Mouse (Mus musculus) urinary bladder, postnatal 4 days (tissue): ENCODE data around the gene Rgs12.

Source experiments
- DNase-seq, 2 experiments: peaks; one replicate each; pipeline ENCODE4 v3.0.0; 2021 to 2022; ENCODE audit warnings: low spot score in 2 of 2

The Rgs12 gene

DNA sequence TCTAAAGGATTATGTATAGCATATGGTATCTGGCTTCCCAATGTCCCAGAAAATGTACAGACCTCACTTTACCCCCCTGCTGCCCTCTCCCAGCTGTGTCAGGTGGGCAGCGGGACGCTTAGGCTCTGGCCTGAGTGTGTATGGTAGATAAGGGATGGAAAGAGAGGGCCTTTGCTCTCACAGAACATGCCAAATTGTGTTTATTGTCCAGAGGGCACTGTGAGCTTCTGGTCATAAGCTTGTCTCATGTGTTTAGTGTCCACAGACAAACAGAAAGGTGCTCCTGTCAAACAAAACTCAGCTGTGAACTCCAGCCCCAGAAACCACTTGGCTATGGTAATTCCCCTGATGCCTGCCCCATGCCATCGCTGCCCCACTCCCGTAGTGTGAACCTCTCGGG, 80.5 kb downstream of the Rgs12 start:
- DNase-seq = no peak

DNA sequence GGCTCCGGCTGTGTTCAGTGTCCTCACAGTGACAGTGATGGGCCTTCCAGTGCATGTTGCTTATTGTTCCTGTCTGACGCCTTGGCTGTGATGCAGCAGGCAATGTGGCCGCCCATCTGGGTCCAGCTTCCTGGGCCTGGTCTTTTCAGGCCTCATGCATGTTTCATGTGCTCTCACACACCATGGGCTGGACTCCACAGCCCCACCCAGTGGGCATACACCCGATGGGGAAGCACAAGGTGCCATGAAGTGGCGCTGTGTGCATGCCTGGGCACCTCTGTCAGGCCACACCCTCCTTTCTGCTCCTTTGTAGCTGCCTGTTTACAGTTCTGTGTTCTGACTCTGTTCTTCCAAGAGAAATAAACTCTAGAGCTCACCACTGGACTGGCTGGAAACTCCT, 83.8 kb downstream of the Rgs12 start:
- no peak for DNase-seq

DNA sequence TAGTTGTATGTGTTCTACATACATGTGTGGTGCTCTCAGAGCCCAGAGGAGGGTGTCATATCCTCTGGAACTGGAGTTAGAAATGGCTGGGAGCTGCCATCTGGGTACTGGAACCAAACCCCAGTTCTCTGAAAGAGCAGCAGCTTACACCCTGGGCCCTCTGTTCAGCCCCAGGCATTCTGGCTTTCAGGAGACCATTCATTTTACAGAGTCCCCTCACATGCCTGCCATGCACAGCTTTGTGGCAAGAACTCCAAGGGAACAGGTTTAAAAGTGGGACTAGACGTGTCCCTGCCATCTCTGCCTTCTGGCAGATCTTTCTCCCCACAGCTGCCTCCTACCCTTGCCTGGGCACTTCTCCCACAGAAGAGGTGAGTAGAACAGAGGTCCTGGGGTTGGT, 84.4 kb downstream of the Rgs12 start:
- no peak for DNase-seq

DNA sequence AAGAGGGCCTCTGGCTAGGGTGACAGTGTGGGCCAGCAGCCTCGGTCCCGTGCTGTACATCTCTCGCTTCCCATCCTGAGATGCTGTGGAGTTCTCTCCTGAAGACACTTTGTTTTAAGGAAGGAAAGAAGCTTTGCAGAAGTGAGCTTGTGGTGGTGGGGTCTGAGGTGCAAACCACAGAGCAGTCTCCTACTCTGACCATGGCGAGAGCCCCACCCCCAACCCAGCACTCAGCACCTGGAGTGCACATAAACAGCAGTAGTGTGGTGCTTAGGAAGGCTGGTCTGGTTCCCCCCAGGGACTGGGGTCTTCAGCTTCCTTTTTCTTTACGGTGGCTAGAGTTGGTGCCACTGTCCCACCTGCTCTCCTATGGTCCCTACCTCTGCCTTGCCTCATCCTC, 85.9 kb downstream of the Rgs12 start:
- DNase-seq = no peak

DNA sequence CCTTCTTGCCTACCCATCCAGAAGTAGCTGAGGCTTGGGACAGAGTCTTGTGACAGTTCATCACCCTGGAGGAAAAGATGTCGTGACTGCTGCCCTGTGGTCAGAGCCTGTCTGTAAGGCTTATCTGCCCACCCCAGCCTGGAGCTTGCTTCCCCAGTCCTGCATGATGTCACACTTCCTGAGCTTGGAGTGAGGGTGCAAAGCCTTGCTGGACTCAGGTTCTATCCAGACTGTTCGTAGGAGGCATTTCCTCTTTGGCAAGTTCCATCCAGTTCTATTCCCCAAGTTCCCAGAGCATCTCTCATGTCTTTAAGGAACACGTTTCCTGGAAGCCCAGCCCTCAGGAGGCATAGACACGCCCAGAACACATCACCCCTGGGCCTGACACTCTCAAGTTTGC, 86.5 kb downstream of the Rgs12 start:
- DNase-seq = no peak

DNA sequence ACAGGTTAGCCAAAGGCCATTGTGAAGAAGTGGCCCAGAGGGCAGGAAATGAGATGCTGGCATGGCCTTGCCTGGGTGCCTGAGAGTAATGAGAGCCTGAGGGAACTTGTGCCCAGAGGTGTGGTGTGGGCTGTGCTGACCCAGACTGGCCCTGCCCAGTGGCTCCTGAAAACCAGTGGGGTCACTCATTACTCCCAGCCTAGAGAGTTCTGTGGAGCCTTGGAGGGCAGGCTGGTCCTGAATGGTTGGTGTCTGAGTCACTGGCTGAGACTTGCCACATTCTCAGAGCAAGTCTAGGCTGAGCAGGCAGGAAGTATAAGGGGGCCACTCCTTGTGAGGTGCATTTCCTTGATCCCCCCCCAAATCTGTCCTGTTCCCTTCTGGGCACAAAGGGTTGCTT, 88.2 kb downstream of the Rgs12 start:
- peak in 1 of 2 experiments; percentile 48 for DNase-seq

DNA sequence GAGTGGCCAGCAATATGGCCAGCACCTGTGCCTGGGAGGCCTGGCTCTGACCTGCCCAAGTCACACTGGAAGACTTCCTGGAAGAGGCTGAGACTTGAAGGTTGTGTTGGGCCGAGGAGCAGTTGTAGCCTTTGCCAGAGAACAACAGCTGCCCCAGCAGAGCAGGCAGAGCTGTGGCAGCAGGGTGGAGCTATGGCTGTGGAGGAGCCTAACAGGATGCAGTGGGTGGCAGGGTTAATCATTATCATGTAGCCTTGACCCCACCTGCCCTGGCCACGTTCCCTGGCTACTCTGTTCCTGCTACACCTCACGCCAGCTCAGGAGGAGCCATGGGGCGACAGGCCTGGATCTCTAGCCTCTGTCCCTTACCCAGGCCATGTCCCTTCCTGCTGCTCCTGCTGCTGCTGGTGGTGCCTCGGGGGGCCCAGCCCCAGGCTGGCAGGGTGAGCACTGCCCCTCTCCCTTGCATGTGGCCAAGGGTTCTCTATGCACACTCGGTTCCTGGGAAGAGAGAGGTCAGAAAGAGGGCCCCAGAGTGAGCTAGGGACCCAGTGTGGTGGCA, 92.1 kb downstream of the Rgs12 start, which contains the start of gene Hgfac:
Gene Hgfac (plus strand): TSS at position 242 of the 562 bp plus-strand sequence.
- no peak for DNase-seq

DNA sequence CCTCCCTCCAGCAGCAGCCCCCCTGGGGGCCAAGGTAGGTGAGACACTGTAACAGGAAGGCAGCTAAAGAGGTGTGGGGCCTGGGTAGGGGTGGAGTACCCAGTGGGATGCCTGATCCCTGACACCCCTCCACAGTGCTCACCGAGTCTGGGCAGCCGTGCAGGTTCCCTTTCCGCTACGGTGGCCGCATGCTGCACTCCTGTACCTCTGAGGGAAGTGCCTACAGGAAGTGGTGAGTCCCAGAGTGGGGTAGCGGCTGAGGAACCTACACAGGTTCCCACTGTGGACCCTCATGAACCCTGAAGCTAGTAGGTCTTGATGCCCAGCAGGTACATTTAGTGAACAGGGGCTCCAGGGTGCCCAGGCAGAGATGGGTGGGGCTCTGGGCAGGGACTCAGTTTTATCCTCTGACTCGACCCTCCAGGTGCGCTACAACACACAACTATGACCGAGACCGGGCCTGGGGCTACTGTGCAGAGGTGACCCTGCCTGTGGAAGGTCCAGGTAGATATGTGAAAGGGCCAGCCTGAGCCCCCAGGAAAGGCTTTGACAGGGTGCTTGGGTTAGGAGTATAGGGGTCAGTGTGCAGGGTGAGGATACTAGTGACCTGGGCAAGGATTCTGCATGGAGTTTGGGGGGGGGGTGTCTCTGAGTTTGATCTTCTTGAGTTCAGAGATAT, 93.3 kb downstream of the Rgs12 start:
- no peak for DNase-seq

DNA sequence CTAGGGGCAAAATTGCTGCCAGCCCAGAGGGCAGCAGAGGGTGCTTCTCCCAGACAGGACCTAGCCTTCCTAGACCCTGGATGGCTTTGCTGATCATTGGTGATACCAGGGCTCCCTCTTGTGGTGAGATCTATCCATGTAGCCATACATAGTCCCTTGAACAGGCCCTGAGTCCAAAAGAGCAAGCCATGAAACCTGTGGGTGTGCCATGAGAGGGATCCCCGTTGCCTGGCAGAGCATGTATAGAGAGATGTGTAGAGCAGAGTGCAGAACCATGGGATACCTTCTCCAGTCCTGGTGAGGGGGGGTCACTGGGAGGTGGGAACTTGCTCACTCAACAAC, 93.8 kb downstream of the Rgs12 start:
- DNase-seq = peak in 1 of 2 experiments; percentile 72

DNA sequence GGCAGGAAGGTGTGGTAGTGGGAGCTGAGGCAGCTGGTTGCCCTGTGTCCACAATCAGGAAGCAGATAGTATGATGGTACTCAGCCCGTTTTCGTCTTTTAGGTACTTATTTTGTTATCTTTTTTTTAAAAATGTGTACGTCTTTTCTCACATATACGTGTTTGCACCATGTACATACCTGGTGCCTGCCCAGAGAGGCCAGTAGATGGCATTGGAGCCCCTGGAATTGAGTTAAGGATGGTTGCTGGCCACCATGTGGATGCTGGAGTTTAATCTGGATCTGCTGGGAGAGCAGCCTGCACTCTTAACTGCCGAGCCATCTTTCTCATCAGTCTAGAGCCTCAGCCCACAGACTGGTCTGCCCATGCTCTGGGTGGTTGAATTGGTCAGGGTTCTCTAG, 101.3 kb downstream of the Rgs12 start:
- no peak for DNase-seq

DNA sequence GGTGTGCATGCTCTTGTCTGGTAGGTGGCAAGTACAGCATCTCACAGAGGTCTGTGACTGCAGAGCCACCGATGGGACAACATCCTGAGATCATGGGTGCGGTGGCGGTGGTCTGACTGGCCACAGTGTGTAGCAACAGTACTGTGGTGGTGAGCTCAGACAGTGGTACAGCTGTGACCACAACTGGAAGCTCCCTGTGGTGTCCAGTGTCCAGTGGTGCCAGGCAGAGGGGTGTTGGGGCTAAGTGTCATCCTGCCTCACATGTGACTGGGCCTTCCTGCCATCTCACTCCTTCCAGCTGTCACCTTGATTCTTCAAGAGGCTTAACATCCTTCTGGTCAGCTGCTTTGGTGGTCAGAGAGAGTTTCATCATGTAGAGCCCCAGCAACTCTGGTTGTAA, 105.4 kb downstream of the Rgs12 start:
- DNase-seq = no peak

DNA sequence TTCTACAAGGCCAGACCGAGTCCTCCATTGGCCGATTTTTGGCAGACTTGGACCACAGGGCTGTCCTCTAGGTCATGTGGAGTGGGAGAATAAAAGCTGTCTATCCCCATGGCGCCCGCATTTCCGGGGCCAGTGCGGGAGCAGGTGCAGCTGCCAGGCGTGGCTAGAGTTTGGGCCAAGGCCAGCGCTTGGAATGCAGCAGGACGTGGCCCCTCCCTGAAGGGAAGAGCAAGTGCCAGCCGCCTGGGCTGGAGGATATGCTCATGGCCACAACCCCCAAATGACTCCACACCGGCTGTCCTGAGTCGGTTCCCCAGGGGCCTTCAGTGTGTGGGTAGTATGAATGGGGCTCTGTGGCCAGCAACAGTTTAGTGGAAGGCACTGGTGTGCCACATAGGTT, 105.8 kb downstream of the Rgs12 start:
- no peak for DNase-seq

DNA sequence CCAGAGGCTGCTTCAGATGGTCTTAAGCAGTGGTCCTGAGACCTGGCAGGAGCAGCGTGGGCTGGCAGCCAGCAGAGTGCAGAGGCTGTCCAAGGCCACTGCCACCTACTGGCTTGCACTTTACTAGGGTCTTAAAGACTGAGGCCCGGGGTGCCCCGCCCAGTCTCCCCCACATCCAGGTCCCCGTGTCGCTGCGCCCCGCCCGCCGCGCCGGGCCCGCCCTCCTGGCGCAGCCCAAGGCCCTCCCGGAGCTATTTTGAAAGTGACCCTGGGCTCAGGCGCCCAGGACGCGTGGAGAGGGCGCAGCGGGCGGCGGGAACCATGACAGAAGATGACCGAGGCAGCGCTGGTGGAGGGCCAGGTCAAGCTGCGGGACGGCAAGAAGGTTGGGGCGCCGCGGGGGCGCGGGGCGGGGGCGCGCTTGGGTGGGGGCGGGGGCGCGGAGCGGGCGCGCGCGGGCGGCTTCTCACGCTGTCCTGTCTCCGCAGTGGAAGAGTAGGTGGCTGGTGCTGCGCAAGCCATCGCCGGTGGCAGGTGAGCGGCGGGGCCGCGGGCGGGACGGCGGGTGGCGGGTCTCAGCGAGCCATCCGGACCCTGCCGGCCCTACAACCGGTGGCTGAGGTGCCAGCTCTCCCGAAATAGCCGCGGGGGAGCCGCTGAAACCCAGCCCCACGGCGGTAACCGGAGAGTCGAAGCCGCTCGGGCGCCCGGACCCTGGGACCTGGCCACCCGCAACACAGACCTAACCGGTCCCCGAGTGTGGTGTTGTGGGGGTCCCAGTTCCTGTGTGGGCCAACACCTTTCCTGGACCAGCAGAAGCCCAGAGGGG, 107.6 kb downstream of the Rgs12 start, which contains the start of gene Dok7:
Gene Dok7 (plus strand): TSS at position 163 of the 829 bp plus-strand sequence.
- peak in 1 of 2 experiments; percentile 54 for DNase-seq

DNA sequence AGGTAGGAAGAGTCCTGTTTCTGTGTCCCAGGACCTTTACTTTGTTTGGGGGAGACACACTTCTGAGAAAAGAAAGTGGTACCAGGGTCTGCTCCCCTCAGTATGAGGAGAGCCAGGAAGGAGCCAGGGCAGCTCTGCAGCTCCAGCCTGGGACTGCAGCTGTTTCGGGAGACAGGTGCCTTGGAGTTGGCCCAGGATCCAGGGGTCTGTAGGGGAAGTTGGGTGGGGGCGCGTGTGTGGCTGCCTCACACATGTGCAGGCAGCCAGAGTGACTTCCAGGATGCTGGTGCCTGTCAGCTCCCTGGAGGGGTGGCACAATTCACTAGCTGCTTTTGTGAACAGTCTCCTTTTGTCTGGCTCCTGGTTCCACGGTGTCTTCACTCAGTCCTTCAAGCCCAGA, 108.3 kb downstream of the Rgs12 start:
- DNase-seq = no peak

DNA sequence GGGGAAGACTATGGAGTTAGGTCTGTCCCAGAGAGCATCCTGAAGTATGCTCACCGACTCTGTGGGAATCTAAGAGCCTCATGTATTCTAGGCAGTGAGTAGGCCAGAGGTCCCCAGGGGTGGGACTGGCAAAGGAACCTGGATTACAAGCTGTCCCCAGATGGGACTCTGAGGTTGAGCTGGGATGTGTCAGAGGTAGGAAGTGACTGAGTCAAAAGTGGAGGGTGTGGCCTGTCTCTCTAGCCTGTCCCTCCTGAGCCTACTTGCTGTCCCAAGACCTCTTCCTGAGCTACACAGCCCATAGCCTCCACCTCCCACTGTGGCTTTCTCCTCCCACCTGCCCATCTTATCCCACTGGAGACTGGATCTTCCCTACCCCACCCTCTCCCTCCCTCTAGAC, 109.0 kb downstream of the Rgs12 start:
- no peak for DNase-seq

DNA sequence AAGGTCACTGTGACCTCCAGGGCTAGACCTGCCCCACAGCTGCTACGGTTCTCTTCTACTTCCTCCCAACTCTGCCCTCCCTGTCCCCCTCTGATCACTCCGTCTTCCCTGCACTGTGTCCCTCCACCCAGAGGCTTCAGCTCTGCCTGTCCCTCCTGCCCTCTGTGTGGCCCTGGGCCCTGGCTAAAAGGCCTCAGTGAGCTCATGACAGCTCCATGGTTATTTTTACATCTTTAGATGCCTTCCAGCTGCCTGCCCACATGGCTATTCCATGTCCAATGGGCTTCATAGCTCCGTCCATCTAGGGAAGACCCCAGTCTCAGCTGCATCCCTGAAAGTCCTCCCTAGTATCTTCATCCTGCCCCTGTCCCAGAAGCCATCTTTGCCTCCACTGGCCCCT, 110.9 kb downstream of the Rgs12 start:
- DNase-seq = no peak

DNA sequence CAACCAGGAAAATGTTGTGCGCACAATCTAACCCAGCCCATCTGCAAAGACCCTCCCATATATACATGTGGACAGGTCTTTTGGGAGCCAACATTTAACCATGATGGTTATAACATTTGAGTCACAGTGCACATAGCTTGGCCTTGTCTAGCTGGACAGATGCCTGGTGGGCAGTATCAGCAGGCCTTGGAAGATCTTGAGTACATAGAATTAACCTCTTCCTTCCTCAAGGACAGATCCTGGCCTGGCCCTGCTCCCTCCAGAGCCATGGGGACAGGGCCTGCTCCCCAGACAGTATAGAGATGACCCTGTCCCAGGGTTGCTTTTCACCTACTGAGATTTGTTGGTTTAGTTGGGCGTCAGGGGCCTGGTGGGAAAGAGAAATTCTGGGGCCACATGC, 120.6 kb downstream of the Rgs12 start:
- DNase-seq = no peak

DNA sequence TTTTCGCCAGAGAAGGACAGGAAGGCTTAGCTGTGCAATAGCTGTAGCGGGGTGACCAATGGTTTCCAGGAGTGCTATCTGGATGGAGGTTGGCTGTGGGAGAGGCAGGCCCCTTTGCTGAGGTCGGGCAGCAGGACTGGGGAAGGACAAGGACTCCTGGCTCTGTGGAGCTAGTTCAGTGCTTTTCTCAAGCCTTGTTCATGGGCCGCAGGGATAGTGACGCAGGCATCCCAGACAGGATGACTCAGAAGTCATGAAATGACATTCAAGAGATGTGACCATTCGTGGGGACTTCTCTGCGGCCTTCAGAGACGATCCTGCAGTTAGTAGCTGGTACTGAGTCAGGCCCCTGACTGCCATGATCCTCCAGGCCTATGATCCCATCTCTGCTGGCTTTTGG, 121.1 kb downstream of the Rgs12 start:
- DNase-seq = no peak

DNA sequence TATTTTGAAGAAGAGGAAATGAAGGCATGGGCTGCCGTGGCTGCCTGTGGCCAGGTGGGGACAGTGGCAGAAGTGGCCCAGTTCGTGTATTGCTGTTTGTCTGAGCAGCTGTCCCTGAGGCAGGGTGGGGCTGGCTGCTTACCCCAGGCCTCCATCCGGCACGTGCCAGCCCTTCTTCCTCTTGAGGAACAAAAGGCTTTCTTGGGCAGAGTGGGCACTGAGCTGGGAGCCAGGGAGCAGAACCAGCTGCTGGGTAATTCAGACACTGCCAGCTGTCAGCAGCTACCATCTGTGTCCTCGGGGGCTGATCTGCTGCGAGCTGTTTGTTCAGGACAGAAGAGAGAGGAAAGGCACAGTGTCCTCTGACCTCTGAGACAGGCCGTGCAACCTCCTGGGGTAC, 121.7 kb downstream of the Rgs12 start:
- DNase-seq = no peak

DNA sequence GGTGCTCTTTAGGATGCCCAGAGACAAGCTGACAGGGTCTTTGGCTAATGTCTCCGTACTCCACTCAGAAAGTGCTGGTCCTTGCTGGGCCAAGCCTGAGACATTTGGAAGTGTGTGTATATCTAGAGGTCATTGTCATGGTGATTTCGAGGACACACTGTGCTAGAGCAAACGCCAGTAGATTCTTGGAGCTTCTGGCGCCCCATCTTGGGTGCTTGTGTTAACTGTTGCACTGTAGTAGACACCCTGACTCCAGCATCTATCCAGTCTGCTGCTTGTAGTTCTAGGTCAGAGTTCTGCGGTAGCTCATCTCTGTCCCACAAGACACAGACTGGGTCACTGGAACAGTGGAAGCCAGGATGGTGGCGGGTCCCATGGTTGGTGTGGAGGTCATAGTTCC, 122.6 kb downstream of the Rgs12 start:
- no peak for DNase-seq

DNA sequence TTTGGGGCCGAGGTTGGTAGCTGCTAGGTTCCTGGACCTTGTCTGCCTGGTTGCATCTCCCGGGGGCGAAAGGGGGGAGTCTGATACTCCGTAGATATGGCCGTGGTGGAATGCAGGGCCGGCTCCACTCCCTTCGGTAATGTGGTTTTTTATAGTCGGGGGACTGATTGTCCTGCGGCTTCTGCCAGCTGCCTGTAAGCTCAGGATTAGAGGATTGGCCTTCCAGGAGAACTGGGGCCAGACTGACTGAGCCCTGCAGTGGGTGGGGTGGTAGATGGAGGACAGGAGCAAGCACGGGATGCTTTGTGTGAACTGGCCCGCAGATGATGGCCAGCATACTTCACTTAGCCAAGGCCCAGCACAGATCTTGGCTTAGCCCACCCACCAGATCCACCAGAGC, 124.0 kb downstream of the Rgs12 start:
- no peak for DNase-seq

DNA sequence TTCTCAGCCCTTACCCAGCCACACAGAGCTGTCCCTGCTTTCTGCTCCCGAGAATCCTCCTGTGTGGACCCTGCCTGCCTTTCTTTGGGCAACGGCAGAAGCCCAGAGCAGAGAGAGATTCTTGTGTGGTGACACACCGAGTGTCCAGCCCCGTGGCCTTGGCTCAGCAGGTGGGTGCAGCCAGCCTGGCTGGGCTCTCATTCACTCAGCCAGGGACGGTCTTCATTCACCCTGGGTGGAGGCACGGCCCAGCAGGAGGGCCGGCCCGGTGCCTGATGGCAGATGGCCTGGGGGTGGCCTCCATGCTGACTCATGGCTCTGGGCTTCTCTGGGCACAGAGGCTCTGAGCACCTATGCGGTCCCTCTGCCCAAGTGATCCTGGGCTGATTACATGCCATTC, 124.7 kb downstream of the Rgs12 start:
- no peak for DNase-seq

DNA sequence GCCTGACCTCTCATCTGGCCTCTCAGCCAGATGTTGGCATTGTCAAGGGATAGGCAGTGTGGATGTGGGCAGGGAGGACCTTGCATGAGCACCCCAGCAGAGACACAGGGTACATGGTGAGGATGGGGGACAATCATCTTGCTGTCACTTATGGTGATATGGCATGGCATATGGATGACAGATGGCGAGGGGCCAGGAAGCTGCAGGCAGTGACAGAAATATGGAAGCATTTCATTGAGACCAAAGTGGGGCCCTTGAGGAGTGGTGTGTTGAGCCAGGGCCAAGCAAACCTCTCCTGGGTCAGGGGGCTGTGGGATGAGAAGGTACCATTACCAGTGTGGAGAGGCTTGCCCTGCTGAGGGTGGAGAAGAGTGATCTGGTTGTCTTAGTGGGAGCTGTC, 127.1 kb downstream of the Rgs12 start:
- no peak for DNase-seq
